Mouse (Mus musculus) heart, embryonic 11.5 days (tissue): ENCODE results near the gene Phlda3. TPM values are rescaled to one million over a fixed set of nuclear protein-coding genes. Genes with fewer than 3 reads are reported as not detected.
A peak's percentile ranks its signal among the peaks of the same experiment; 100 is the strongest.

Source experiments
- ATAC-seq: fragments of 200-750 bp; cut with Nextera tagmentation; replicated peaks from 2 replicates; pipeline ENCODE4 v1.8.0; 2017; ENCODE audit warnings: moderate library complexity; ENCODE audit not compliant: insufficient number of reproducible peaks, low FRiP score, low TSS enrichment
- H3K27ac ChIP-seq: fragments of 300-500 bp; sonication (generic); 2 replicates; pipeline ENCODE4 v1.5.1; 2014; ENCODE audit warnings: mild to moderate bottlenecking, low read depth, low read length
- H3K27me3 ChIP-seq: fragments of 300-500 bp; sonication (generic); 2 replicates; pipeline ENCODE4 v1.6.1; 2014; ENCODE audit warnings: mild to moderate bottlenecking, low read length, mixed read lengths; ENCODE audit not compliant: control insufficient read depth, insufficient read depth
- H3K36me3 ChIP-seq: fragments of 300-500 bp; sonication (generic); 2 replicates; pipeline ENCODE4 v1.6.1; 2014; ENCODE audit warnings: mild to moderate bottlenecking, low read length, moderate library complexity, mixed read lengths; ENCODE audit not compliant: control insufficient read depth, insufficient read depth
- H3K4me1 ChIP-seq: fragments of 300-500 bp; sonication (generic); 2 replicates; pipeline ENCODE4 v1.6.1; 2014; ENCODE audit warnings: low read length; ENCODE audit not compliant: control insufficient read depth, insufficient read depth
- H3K4me2 ChIP-seq: fragments of 300-500 bp; sonication (generic); 2 replicates; pipeline ENCODE4 v1.6.1; 2014; ENCODE audit warnings: mild to moderate bottlenecking, moderate library complexity
- H3K4me3 ChIP-seq: fragments of 300-500 bp; sonication (generic); 2 replicates; pipeline ENCODE4 v1.5.1; 2014; ENCODE audit warnings: low read depth, low read length
- H3K9ac ChIP-seq: fragments of 300-500 bp; sonication (generic); 2 replicates; pipeline ENCODE4 v1.6.1; 2014; ENCODE audit warnings: mild to moderate bottlenecking, low read depth, low read length, moderate library complexity
- H3K9me3 ChIP-seq: fragments of 300-500 bp; sonication (generic); replicated peaks from 2 replicates; pipeline ENCODE4 v1.6.1; 2016; ENCODE audit warnings: low read length; ENCODE audit not compliant: control insufficient read depth
- WGBS: fragments of 180-500 bp; shearing (Covaris S2); extraction: QIAGEN DNeasy Blood & Tissue Kit; methylation state at CpG from one replicate; pipeline ENCODE4 v1.1.7; 2014; ENCODE audit not compliant: insufficient replicate concordance; 5-methylcytosine and 5-hydroxymethylcytosine counted together
- polyA plus RNA-seq: library from polyadenylated mRNA; unstranded; fragments of >200 nt; fragmentation: Nextera tagmentation; extraction: Ambion mirVana; gene quantifications from 2 replicates; pipeline ENCODE4 v1.2.1, GENCODE M21; 2014

Phlda3 gene
- polyA plus RNA-seq, 1 experiment from 2014 or later: 61.5 TPM

DNA sequence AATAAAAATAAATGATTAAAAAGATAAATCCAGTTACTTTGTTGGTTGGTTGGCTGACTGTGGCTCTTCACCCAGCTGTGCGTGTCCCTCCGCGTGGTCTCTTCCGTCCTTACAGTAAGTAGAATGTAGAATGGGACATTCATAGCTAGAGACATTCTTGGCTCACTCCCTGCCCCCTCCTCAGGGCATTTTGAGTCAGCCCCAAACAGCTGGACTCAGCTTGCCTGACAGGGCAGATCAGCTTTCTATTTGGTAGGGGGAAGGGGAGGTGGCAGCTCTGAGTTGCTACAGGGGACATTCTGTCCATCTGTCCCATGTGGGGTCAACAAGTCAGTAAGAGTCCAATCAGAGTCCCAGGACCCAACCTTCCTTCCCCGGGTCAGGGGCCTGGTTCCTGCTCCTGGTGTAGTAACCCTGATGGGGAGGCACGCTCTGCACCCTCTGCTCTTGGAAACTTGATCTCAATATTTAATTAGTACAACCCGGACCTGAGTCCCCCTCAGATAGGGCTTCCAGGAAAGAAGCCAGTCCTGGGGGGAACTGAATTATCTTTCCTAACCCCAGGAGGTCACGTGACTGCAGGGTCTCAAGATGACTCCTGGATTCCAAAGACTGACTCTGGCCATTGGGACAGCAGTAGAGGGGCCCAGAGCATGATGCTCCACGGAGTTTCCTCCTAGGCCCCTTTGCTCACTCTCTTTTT lies 2.3 kb upstream of the Phlda3 start:
- no peak overlapping the region for H3K9ac ChIP-seq
- H3K36me3 ChIP-seq: peaks cover 2% of the 10 kb centered on the region; the same call in 1 of the 2 replicates
- H3K4me2 ChIP-seq: peak overlapping the region; percentile 2; the same call in 1 of the 2 replicates
- H3K4me3 ChIP-seq: no peak overlapping the region
- peaks cover 30% of the 10 kb centered on the region for H3K4me1 ChIP-seq
- H3K9me3 ChIP-seq: no peaks in the 10 kb centered on the region
- no peaks in the 10 kb centered on the region for H3K27me3 ChIP-seq
- WGBS: 70% methylated on average over 9 of the region's 9 CpGs
- no peak overlapping the region for H3K27ac ChIP-seq
- ATAC-seq: no peak

DNA sequence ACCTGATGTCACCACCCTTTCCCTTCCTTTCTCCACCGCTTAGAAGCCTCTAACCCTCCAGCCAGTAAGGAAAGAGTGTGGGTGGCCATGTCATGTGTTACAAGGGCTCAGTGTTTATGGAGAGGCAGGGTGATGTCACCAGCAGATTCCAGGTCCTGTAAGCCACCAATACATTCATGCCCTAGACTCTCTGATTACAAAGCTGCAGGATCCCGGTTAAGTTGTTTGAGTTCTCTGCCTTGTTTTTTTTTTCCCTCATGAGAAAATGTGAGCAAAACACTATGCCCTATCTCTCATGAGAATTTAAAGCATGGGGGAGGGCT lies 1.8 kb upstream of the Phlda3 start:
- H3K4me2 ChIP-seq: peak overlapping the region; percentile 2; the same call in 1 of the 2 replicates
- no peak overlapping the region for H3K9ac ChIP-seq
- H3K27ac ChIP-seq: 0 out of 2 replicates have a peak overlapping the region, but pooled peaks have one; percentile 29
- H3K4me3 ChIP-seq: no peak overlapping the region
- H3K36me3 ChIP-seq: peaks cover 6% of the 10 kb centered on the region
- WGBS: 50% methylated on average over 2 of the region's 2 CpGs
- no peaks in the 10 kb centered on the region for H3K9me3 ChIP-seq
- peaks cover 35% of the 10 kb centered on the region for H3K4me1 ChIP-seq
- ATAC-seq: no peak
- no peaks in the 10 kb centered on the region for H3K27me3 ChIP-seq

DNA sequence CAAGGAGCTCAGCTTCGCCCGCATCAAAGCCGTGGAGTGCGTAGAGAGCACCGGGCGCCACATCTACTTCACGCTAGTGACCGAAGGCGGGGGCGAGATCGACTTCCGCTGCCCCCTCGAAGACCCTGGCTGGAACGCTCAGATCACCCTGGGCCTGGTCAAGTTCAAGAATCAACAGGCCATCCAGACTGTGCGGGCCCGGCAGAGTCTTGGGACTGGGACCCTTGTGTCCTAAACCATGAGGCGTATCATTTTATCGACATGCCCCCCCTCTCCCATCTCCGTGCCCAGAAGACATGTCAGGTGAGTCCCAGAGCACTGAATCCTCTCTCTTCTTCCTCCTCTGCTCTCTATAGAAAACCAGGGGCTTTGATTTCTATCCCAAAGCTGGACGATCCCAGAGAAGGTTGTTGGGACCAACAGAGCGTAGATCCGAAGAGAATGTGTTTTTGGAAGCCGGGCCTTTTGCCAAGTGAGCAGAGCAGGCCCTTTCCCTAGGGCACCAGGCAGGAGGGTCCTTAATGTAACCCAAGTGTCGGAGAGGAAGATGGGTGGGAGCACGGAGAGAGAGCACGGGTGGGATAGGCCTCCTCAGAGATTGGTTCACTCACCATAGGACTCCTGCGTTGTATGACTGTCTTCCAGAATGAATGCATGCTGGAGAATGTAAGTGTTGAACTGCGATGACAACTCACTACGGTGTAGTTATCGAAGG lies 830 bp downstream of the Phlda3 start:
- peaks cover 7% of the 10 kb centered on the region for H3K36me3 ChIP-seq
- peaks cover 55% of the 10 kb centered on the region for H3K4me1 ChIP-seq
- H3K4me2 ChIP-seq: peak overlapping the region; percentile 91
- H3K9me3 ChIP-seq: no peaks in the 10 kb centered on the region
- H3K27me3 ChIP-seq: no peaks in the 10 kb centered on the region
- no peak for ATAC-seq
- peak overlapping the region; percentile 86 for H3K9ac ChIP-seq
- H3K27ac ChIP-seq: peak overlapping the region; percentile 95
- peak overlapping the region; percentile 82 for H3K4me3 ChIP-seq
- 14% methylated on average over 30 of the region's 30 CpGs for WGBS

DNA sequence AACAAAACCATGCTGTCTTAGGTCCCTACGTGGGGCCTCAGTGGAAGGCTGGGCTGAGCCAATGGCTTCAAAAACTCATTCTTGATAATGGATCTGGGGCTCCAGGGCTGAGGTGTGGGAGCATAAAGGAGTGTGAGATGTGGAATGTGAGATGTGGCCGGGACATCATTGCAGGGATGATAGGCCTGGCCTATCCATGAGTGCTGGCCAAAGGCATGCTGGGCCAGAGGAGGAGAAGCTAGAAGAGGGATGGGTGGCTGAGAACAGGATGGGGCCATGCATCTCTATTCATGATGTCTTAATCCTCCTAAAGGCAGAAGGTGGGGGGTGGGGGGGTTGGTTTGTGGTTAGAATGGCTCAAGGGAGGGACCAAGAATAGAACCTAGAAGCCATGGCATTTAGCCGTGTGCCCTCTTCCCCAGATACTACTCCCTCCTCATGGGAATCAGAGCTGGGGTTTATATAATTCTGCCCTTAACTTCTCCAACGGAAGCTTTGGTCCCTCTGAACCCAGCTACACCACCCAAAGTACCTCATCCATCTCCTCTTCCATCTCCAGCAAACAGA lies 1.5 kb downstream of the Phlda3 start:
- H3K9ac ChIP-seq: peak overlapping the region; percentile 86
- peaks cover 56% of the 10 kb centered on the region for H3K4me1 ChIP-seq
- no peaks in the 10 kb centered on the region for H3K9me3 ChIP-seq
- peak overlapping the region; percentile 91 for H3K4me2 ChIP-seq
- H3K27ac ChIP-seq: peak overlapping the region; percentile 95; the same call in 1 of the 2 replicates
- ATAC-seq: no peak
- H3K27me3 ChIP-seq: no peaks in the 10 kb centered on the region
- peak overlapping the region; percentile 82 for H3K4me3 ChIP-seq
- WGBS: 51% methylated on average over 4 of the region's 4 CpGs
- H3K36me3 ChIP-seq: peaks cover 7% of the 10 kb centered on the region

DNA sequence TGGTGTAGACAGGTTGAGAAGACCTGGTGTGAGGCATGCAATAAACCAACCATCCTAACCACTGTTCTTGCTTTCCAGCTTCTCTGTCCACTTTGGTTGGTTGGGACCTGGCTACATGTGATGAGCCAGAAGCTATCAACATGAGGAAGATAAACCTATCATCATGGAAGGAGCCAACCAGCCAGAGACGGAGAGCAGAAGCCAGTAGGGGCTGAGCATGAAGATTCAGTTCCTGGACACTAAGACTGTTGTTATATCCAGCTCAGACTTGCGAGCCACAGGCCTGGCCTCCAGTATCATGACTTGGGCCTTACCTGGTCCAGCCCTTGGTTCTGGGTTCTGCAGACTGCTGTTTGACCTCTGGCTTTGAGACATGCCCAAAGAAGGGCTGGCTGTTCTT lies 2.5 kb downstream of the Phlda3 start:
- Histone ChIP-seq H3K4me1 (peaks cover 58% of the 10 kb centered on the region), H3K9me3 (no peaks in the 10 kb centered on the region), H3K4me3 (no peak overlapping the region), H3K27ac (no peak overlapping the region), H3K36me3 (peaks cover 7% of the 10 kb centered on the region), H3K9ac (no peak overlapping the region), H3K4me2 (peak overlapping the region; percentile 91), H3K27me3 (no peaks in the 10 kb centered on the region)
- WGBS: 68% methylated on average over 2 of the region's 2 CpGs
- ATAC-seq: no peak

DNA sequence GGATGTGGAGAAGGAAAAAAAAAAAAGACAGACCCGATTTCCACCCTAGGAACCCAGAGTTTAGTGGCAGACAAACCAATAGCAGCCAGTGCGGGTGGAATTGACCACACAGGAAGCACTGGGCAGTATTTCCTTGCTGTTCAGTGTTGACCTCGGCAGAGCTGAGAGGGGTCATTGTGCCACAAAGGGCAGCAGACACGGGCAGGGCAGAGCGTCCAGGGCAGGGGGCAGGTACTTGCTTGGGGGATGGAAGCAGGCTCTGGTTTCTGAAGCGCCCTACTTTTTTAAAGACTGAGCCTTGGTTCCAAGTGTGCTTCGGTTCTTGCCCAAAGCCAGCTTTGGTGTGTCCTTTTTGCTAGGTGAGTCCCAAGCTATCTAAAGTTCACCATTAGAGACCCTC lies 4.3 kb downstream of the Phlda3 start:
- WGBS: 63% methylated on average over 7 of the region's 7 CpGs
- H3K9me3 ChIP-seq: no peaks in the 10 kb centered on the region
- H3K9ac ChIP-seq: no peak overlapping the region
- peak overlapping the region; percentile 31; the same call in 1 of the 2 replicates for H3K4me2 ChIP-seq
- no peak for ATAC-seq
- H3K27ac ChIP-seq: peak overlapping the region; percentile 57
- H3K4me3 ChIP-seq: no peak overlapping the region
- peaks cover 7% of the 10 kb centered on the region for H3K36me3 ChIP-seq
- H3K4me1 ChIP-seq: peaks cover 47% of the 10 kb centered on the region
- no peaks in the 10 kb centered on the region for H3K27me3 ChIP-seq

DNA sequence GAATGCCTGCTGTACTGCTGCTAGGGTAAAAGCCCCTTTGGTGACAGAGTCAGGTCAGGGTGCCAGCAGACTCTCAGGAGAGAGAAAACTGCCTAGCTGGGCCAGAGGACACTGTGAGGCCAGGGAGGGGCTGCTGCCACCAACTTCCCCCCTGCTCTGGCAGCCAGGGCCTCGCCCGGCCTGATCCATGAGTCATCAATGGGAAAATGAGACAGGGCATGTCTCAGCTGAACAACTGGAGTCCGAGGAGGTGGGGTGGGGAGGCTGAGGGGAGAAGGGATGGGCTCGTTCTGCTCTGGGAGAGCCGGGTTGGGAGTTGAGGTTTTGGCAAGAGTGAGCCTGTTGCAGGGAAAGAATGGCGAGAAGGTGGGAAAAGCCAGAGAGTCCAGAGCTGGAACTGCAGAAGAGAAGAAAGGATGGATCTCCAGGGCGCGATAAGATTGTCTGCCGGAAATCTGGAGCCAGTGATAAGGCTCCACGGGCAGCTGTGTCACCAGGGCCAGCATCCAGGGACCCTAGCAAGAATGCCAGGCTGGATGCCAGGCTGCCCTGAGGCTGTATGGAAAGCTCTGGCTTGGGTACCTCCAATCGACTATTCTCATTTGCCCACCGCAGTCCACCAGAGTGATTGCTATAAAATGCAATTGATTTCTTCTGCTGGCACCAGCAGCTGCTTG lies 5.1 kb downstream of the Phlda3 start:
- 37% methylated on average over 12 of the region's 12 CpGs for WGBS
- peaks cover 44% of the 10 kb centered on the region for H3K4me1 ChIP-seq
- H3K27me3 ChIP-seq: no peaks in the 10 kb centered on the region
- peaks cover 7% of the 10 kb centered on the region for H3K36me3 ChIP-seq
- 0 out of 2 replicates have a peak overlapping the region, but pooled peaks have one; percentile 2 for H3K9ac ChIP-seq
- no peak overlapping the region for H3K4me3 ChIP-seq
- H3K4me2 ChIP-seq: peak overlapping the region; percentile 31; the same call in 1 of the 2 replicates
- ATAC-seq: 0 out of 2 replicates have a peak, but pooled peaks have one; percentile 18
- no peaks in the 10 kb centered on the region for H3K9me3 ChIP-seq
- peak overlapping the region; percentile 57 for H3K27ac ChIP-seq

DNA sequence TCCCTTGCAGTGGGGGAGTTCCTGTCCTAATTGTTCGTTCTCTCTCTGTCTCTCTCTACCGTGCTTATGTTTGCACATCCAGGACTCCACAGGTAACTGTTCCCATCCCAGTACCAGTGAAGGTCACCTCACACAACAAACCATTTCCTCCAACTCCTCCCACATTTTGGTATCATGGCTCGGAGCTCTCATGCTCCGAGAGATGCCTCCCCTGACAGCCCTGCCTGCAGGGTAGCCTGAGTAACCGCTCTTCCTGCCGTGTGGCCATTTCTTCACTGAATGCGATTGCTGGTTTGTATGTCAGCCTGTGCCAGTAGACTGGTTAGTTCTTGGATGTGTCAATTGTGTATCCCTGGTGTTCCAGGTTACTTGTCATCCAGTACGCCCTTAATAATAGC lies 5.7 kb downstream of the Phlda3 start:
- no peaks in the 10 kb centered on the region for H3K27me3 ChIP-seq
- H3K4me1 ChIP-seq: peaks cover 49% of the 10 kb centered on the region
- H3K9me3 ChIP-seq: no peaks in the 10 kb centered on the region
- no peak for ATAC-seq
- H3K9ac ChIP-seq: no peak overlapping the region
- peak overlapping the region; percentile 57; the same call in 1 of the 2 replicates for H3K27ac ChIP-seq
- H3K36me3 ChIP-seq: peaks cover 7% of the 10 kb centered on the region
- WGBS: 64% methylated on average over 8 of the region's 8 CpGs
- no peak overlapping the region for H3K4me3 ChIP-seq
- H3K4me2 ChIP-seq: no peak overlapping the region
